Mouse (Mus musculus) mouse embryonic stem cell (cell line): ENCODE data around the gene Cd93.

Experiments used
- in situ Hi-C, 2 experiments: fragments of 300-500 bp; cut with MboI; formaldehyde crosslinking; loops; 1 replicate in 1 of 2; 3 replicates in 1 of 2; pipeline ENCODE4 v1.14.3; 2019 to 2020; ENCODE audit warnings: low sequenced_read_pairs in 2 of 2, low pct_unique_long_range_greater_than_20kb in 1 of 2, mixed read lengths in 1 of 2; ENCODE audit not compliant: unreplicated experiment in 1 of 2

The Cd93 gene

DNA sequence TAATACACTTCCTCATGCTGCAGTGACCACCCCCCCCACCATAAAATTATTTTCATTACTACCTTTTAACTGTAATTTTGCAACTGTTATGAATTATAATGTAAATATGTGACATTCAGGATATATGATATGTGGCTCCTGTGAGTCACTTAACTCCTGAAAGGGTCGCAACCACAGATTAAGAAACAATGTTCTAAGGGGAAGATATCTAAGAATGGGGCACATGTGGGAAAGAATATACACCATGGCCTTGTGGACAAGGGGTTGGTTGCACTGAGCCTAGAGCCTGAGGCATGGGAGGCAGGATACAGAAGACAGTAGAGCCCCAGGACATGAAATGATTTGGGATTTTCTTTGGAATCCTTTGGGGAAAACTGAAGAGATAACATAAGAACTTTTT is 2.3 kb upstream of the Cd93 start:
- in situ Hi-C loops, result no loop called here

DNA sequence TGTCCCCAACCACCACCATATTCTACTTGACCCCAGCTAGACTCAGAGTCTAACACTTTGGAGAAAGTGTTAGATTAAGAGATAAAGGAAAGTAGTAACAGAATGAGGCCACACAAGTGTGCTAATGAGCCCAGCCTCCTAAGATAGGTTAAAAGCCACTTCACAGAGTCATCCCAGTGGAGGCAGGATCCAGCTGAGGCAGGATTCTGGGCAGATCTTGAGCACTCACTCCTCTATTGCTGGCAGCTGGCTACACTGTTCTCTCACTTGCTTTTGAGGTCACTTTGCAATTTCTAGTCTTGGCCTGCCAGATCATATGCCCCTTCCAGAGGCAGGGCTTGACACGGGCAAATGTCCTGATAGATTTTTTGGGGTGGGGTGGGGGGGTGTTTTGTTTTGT is 1.1 kb upstream of the Cd93 start:
- in situ Hi-C loops, result no loop called here

DNA sequence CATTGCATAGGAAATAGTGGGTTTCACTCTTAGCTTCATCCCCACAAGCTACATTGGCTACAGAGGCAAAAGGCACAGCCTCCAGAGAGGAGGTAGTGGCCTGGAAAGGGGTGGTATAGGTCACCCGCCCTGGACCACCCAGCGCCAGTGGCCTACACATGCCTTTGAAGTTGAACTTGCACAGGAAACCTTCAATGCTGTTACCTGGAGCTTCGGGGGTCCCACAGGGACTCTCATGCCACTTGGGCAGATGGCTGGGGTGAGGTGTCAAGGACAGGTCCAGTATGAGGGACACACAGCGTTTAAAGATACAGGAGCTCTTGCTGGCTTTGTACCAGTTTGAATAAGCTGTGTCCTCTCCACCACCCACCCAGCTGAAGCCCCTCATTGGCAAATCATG is 653 bp downstream of the Cd93 start:
- in situ Hi-C loops, result no loop called here

DNA sequence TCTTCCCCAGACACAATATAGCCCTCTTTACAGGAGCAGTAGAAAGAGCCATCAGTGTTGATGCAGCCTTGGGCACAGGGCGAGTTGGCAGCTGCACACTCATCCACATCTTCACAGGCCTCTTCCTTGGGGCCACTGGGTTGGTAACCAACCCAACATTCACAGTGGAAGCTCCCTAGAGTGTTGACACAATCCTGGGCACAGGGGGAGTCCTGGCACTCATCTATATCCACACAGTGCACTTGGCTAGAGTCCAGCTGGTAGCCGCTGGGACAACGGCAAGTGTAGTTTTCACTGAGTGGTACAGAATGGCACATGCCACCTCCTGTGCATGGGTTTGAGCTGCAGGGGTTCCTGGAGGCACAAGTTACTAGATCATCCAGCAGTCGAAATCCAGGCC is 1.2 kb downstream of the Cd93 start:
- in situ Hi-C loops, result no loop called here

DNA sequence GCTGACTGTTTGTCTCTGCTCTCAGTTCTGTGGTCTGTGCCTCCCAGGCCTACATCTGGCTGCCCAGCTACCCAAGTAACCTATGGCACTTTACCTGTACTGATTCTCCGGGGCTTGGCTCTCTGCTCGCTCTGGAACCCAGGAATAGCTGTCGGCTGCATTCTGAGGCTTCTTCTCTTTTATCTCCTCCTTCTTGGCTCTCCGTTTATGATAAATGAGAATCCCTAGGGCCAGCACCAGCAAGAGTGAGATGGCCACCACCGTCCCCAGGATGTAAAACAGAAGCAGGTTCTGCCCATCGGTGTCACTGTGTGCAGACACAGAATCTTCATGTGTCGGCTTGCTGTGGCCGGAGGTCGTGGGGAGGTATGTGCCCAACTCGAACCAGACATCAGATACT is 1.9 kb downstream of the Cd93 start:
- in situ Hi-C loops, result no loop called here

DNA sequence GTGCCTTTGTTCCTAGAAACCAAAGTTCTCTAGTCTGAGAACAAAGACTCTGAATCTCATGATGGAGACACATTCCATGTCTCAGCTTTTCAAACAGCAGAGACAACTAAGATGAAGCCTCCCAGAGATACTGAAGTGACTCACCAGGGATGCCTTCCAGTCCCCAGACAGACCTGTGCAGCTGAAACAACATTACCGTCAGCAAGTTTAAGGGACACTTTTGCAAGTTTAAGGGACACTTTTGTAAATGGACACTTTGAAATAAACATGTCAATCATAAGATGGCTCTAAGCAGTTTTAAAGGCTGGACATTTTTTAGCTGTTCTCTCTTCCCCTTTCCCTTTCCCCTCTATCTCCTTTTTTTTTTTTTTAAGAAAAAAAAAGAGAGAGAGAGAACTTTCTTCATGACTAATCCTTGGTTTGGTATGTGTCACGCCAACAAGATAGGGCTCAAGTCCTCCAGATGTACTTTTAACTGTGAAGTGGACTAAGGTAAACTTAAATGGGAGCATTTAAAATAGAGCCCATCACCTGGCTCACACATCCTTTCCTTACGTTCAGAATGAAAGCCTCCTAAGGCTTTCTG is 3.6 kb downstream of the Cd93 start:
- in situ Hi-C loops, result no loop called here

DNA sequence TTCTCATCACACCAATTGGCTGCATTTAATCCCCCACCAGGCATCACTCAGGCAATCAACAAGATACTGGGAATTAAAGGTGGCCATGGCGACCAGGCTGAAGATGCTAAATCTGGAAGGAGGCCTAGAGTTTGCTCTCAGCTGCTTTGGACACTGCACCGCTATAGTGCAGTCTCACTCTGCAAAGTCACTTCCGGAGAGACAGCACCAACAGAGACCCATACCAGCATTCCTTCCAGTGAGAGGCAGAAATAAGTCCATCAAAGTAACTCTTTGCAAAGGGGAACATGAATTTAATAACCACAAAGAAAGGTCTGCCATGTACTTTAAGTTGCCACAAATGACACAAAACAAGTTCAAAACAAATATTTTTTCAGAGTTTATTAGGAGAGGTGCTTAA is 7.1 kb downstream of the Cd93 start:
- in situ Hi-C loops, result no loop called here

DNA sequence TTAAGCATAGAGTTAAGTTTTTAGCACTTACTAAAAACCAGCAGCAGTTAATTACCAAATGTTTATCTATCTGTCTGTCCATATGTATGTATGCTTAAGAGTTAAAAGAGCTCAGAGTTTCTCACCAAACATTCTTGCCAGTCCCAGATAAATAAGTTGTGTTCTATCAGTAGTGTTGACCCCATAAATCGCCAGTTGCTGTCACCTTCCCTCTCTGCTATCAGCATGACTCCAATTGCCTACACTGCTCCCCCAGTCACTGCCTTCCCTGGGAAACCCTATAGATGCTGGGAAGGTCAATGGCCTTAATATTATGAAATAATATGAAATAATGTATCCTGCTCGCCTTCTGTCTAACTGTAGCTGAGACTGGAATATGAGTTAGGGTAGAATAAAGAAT is 11.0 kb downstream of the Cd93 start:
- in situ Hi-C loops, result no loop called here

DNA sequence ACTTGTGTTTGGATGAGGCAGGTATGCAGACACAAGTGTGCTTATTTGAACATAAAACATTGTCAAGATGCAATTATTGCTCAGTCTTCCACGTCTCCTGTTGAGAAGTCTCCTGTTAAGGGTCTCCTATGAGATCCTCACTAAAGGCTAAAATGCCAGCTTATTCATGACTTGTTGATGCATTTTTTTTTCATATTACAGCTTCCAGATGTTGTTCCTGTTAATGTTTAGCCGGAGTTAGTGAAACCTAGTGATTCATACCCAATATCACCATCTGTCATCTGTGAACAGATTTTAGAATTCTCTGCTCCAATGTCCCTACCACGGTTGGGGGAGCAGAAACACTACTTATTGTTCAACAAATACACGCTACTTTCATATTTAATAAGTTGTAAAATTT is 12.4 kb downstream of the Cd93 start:
- in situ Hi-C loops, result no loop called here

DNA sequence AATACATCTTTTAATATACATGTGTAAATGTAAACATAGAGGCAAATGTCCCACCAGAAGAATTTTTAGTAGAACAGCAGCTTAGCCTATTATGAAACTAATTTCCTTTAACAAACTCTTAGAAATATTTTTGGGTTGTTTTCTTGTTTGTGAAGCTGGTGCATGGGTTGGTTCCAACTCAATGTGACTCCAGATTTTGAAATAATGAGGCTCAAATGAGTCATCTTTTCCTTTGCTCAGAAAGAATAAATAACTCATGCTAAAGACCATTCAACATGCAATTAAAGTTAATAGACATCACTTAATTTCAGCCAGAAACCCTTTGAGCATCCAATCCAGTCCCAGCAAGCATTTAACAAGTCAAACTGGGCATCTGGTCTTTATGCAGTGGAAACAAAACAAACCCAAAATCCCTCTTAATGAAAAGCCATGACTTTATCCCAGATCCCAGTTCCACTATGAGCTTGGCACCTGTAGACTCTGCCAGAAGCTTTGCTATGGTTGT is 14.3 kb downstream of the Cd93 start:
- in situ Hi-C loops, result no loop called here

DNA sequence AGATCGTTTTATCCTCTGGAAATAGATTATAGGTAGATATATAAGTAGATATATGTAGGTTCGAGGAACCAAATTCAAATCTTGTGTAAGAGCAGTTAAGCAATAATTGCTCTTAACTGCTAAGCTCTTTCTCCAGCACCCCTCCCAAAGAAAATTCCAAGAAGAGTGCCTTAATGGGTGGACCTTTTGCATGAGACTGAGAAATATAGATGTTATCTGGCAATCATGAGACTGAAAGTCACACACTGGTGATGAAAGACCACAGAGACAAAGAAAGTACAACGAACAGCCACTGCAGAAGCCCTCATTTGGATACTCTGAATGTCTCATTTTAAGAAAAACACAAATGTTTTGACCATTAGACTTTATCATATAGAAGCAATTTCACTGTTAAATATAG is 14.8 kb downstream of the Cd93 start:
- in situ Hi-C loops, result no loop called here

DNA sequence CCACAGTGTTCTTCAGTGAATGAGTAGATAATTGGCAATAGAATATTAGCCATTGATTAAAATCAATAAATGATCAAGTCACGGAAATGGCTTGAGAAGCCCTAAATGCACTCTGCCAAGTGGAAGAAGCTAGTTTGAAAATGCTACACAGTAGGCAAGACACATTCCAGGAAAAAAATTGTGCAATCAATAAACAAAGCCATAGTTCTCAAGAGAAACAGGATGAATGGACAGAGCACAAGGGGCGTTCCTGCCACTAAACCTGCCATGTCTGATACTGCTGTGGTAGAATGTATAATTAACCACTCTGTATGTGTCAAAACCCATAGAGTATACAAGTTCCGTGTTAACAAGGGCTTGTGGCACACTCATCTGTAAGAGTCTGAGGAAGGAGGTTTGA is 15.8 kb downstream of the Cd93 start:
- in situ Hi-C loops, result no loop called here

DNA sequence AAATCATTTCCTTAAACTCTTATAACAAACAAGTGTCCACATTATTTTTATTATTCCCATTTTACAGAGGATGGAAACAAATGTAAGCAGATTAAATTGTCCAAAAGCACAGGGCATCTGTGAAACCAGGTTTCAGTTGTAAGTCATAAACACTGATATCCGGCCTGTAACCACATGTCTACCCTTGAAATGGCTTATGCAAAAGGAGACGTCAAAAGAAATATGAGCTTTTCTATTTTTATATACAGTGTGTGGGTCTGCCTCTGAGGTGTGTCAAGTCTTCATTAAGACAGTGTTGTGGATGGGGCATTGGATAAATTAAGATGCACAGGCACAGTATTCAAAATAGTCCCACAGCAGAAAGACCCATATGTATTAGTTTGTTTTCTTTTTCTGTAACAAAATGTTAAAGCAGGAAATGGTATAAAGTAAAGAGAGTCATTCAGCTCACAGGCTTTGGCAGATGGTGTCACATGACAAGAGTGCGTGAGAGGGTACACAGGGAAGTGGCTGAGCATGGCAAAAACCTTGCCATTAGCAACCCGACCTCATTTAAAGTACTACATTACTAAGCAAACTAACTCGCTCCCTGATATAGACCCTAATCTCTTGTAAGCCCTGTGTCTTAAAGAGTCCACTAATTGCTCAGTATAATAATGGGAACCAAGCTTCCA is 17.5 kb downstream of the Cd93 start:
- in situ Hi-C loops, result no loop called here

DNA sequence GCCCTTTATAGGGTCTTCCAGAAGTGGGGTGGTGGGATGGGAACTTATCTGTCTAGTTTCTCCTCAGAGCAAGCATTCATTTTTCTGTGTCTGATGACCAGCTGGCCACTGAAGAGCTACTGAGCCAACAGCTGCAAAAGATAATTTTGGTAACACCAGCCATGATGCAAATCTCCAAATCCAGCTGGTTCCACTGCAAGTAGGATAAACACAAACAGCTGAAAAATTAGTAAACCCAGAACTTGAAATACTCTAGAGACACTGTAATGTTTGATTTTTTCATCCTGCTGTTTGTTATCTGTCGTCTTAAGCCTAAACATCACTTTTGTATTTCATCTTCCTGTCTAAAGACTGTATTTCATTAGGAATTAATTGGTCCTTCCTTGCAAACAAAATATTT is 21.7 kb downstream of the Cd93 start:
- in situ Hi-C loops, result no loop called here

DNA sequence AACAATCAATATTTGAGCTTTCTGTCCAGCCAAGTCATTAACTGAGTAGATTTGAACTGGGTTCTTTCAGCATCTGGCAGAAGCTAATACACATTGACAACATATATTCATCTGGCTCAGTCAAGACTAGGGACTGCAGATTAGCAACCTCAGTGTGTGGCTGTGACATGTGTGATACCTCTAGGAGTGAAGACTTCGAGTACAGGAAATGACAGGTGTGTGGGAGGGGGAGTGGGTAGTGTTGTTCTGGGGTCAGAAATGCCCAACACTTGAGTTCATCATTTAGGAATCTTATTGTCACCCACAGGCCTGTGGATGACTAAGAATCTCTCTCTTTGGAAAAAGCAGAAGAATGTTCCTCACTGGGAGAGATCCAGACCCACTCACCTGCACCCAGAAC is 22.3 kb downstream of the Cd93 start:
- in situ Hi-C loops, result no loop called here

DNA sequence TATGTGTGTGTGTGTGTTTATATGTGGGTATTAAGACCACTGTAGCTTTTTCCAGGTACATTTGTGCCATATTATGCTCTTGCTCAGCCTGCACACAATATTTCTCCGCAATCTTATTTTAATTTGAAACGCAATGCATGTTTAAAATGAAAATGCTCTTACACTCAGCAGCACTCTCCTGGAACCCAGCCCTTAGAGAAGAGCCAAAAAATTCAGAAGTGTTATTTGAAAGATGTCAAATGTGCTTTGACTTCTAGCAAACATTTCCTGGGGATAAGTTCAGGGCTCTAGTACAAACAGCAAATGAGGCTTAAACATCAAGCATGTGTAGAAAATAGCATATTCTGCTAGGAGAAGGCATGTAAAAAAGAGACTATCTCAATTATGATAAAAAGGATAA is 23.6 kb downstream of the Cd93 start:
- in situ Hi-C loops, result no loop called here

DNA sequence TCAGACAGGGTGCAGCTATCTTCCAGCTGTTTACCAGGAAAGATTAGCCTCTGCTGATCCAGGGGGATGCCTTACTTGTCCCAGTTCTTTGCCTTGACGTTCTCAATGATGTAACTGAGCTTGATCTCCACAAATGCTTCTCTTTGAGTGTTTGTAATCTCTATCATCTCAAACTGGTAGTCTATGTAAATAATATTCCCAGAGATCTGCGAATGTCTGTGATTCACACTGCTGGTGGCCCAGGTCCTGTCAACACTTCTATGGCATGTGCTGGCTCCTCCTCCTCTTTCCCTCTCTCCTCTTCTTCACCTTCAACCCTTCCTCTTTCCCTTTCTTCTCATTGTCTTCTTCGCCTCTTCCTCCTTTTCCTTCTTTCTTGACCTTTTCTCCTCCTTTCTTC is 24.2 kb downstream of the Cd93 start:
- in situ Hi-C loops, result no loop called here

DNA sequence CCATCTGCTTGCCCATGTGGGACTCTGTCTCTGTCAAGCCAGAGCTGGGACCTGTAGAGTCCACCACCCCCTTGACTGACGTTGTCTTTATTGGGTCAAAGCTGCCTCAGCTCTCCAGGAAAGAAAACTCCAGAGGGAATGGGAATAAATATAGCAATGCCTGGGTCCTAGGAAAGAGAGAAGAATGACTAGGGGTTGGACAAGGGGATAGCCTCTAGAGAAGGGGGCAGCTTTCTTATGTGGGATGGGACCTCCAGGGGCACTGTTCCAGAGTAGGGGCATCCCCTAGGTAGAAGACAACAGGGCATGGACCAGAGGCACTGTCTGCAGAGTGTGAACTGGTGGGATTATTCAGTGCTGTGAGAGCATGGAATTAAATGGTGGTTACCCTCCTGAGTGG is 33.5 kb downstream of the Cd93 start:
- in situ Hi-C loops, result no loop called here

DNA sequence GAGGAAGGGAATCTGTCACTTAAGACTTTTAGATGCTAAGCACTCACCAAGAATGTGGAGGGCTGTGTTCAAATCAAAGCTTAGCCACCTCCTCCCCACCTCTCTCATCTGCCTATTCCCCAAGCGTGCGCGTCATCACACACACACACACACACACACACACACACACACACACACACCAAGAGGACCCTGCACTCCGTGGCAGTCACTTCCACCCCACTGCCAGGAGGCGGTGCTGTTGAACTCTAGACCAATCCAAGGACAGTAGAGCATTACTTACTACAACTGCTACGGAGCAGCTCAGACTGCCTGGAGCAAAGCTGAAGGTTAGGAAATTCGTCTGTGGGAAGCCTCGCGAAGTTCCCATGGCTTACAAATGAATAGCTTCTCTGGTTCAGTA is 34.2 kb downstream of the Cd93 start:
- in situ Hi-C loops, result no loop called here

DNA sequence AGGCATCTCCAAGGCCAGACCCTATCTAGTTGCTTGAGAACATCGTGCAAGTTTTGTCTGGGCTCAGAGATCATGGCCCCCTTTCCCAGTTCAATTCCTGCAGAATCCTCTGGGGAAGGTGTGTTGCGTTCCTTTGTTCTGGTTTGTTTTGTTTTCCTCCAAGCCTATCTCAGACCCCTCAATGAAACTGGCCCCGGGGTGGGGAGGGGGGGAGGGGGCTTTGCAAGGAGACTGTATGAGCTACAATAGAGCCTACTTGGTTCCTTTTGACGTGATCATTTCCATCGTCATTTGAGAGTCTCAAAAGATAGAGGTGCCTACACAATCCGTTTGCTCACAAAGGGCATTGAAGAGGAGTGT is 34.6 kb downstream of the Cd93 start:
- in situ Hi-C loops, result no loop called here
